Mouse (Mus musculus): ENCODE data around the gene Gm11214.

DNA sequence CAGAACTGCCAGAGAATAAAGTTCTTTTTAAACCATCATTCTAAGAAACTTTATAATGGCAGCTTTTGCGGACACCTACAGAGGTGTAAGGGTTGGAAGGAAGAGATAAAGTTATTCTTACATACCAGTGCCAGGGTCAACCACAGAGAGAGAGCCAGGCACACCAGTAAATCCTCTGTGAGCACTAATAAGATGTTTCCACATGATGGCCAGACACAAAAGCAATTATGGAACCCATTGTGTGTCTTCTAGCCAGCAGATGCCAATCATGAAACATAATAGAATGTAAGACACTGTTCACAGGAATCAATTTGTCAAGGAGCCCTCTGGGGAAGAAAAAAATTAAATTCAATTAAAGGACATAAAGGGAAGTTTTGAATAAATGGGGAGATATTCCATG lies 1.8 kb downstream of the Gm11214 start:
- TF ChIP-seq CTCF (IDR thresholded peaks at IDR 0.05; ENCODE audit: insufficient read depth, low read length) (no peak), POLR2A (IDR thresholded peaks at IDR 0.05; ENCODE audit: borderline replicate concordance, extremely low read depth, low read depth, low read length) (no peak)

Data from lung, adult 2 months (tissue).